Mouse (Mus musculus): Measurements from ENCODE around the gene Tmem41b.
"Not testable (repeated sequence)": the region's sequence is repeated elsewhere in the genome, so short reads cannot be mapped to it uniquely, and the experiment has no call there.

Tmem41b gene

DNA sequence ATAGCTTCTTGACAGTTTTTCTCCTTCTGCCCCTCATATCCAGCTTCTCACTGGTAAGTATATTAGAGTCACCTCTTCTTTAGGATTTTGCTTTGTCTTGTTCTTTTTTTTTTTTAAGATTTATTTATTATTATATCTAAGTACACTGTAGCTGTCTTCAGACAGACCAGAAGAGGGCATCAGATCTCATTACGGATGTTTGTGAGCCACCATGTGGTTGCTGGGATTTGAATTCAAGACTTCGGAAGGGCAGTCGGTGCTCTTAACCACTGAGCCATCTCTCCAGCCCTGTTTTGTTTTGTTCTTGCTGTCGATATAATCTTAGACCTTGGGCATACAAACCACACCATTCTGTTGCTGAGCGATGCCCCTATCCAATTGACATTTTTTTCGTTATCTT is at the start of gene Tmem41b:
Gene Tmem41b (minus strand): TSS at position 155 of the 400 bp plus-strand sequence.
- DNase-seq: not testable (repeated sequence)

GRCm38 (mm10) chr7:110030342-110030741 is 43.6 kb upstream of the Tmem41b start:
- DNase-seq: no peak

DNA sequence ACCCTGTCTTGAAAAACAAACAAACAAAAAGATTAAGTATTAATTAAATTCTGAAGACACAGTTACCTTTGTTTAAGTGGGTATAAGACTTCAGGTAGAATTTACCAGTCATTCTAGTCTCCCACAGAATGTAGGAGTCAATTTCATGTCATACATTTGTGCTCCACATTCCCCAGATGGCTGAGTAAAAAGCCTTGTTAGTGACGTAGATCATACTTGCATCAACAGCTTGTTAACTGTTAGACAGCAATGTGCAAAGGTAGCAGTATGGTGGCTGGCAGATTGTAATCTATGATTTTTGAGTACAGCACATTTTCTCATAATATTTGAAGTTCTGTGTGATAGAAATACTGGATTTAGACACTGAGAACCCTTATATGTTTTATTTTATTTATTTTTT is 42.1 kb upstream of the Tmem41b start:
- DNase-seq: no peak

- no peak for DNase-seq
Observed at GRCm38 (mm10) chr7:110026594-110026993, 39.9 kb upstream of the Tmem41b start.

DNA sequence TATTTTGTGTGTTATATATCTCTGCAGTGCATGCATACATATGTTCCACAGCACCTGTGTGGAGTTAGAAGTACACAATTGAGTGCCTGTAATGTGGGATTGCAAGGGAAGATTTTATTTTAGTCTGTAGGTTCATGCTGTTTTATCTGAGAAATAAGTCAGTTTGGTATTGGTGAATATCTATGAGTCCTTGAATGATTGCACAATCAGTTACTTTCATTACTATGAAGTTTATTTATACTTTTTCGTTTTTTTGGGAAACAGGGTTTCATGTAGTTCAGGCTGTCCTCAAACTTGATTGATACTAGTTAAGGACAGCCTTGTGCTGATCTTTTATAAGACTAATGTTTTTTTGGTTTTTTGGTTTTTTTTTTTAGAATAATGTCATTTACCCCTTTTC is 36.8 kb upstream of the Tmem41b start:
- DNase-seq: no peak

DNA sequence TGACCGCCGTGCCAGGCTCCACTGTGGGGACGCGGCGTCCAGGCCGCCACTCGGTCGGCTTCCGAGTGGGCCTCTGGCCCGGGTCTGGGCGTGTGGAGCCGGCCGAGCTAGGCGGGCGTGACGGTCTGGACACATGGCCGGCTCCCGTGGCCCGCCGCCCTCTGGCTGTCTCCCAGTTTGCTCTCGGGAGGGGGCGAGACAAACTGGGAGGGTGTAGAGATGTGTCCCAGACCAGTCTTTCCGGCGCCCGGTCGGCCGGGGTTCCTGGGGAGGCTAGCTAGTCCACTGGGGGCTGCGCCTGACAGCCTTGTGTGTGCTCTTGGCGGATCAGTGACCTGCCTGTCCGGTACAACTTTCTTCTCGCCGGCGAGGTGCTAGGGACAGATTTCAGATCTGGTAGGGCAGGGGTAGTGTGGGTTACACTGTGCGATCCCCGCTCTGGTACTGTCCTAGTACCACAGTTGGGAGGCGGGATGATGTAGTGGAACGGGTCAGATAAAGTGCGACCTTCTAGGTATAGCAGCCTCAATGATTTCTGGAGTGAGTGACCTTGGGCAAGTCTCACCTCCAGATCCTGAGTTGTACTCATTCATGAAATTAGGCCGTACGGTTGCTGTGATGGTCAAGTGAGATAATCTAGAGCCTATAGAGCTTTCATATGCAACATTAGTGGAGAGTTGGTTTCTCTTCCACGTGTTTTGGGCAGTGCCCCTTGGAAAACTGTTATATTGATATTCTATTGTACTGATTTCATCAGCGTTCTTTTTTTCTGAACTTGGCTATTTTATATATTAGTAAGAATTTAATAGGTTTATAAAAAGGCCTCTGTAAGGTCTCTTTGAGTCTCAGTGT is 32.1 kb upstream of the Tmem41b start:
- DNase-seq: peak in 1 of 2 experiments; percentile 75

DNA sequence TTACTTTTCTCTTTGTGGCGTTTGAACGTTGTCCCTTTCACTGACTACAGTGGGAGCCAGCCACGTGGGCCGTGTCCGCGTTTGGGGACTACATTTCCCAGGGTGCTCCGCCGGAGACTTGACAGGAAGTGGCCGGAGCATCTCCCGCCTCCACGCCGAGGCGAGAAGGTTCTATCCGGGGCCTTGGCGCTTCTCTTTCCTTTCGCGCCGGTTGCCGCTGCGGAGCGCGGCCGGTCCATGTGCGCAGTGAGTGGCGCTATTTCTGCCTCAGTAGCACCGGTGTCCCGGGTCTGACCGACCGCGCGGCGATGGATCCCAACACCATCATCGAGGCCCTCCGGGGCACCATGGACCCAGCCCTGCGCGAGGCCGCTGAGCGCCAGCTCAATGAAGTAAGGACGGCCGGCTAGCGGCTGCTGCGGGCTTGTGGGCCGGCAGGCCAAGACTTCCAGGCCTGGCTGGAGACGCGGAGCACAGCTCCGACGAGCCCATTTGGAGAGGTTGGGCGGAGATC is 31.4 kb upstream of the Tmem41b start, which contains the start of gene Ipo7:
Gene Ipo7 (plus strand): TSS at position 158 of the 514 bp plus-strand sequence.
- DNase-seq: peak; percentile 92 to 94

DNA sequence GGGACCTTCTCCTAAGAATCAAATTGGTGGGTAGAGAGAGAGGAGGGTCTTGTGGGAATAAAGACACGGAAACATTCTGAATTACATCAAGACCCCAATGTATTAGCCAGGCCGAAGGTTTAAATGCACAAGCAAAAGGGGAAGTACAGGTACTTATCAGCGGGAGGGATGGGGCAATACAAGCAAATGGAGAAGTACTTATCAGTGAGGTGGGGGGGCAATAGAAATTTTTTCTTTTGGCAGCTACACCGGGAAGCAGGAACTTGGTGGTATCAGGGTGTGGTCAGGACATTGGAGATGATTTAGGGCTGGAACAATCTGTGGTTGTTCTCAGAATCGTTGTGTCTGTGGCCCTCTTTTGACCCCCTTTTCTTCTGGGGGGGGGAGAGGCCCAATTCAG is 27.5 kb upstream of the Tmem41b start:
- no peak for DNase-seq

DNA sequence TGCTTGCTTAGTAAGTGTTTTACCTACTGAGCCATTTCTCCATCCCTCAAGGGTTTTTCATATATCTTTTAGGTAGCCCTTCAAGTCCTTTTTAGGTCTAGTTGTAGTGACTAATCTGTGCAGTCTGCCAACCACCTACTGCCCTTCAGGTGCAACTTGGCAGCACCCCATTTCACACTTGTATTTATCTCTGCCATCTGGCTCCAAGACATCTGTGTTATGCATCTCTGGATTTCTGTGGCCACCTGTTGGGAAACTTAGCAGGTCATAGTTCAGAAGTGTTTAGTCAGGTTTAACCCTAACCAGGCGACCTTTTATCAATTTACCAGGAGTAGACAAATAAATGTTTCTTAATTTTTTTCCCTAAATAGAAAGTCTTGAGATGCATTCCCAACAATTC is 24.7 kb upstream of the Tmem41b start:
- DNase-seq: no peak

DNA sequence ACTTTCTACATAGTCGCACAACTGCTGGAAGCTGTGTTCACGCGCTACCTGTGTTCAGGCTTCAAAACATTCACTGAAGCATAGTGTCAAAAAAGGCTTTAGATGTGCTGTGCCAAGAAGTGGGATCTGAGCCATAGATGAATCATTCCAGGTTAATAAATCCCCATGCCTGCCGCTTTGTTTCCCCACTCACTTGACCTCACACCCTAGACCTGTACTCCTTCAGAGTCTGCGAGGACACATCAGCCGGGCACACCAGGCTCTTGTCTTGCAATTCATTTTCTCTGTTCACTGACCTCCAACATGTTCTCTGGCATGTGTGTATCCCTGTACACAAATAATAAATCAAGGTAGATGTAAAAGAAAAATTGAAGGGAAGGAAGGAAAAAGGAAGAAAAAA is 22.4 kb upstream of the Tmem41b start:
- DNase-seq: no peak

DNA sequence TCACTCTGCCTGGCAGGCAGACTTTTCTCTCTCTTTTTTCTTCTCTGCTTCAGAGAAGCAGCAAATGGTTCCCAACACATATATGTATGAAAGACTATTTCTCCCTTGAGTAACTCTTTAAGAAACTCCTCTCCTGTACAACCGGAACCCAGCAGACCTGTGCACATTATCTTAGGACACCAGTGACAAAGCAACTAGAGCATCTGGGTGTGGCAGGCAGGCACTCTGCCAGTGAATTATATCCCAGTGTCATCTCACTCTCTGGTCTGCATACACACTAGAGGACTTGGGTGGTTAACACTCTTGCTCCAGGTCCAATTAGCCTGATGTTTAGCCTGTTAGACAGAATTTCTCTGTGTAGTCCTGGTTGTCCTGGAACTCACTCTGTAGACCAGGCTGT is 21.8 kb upstream of the Tmem41b start:
- DNase-seq: no peak

- DNase-seq: no peak
Observed at GRCm38 (mm10) chr7:110006471-110007195, 19.9 kb upstream of the Tmem41b start.

GRCm38 (mm10) chr7:110005976-110006375 is 19.2 kb upstream of the Tmem41b start:
- no peak for DNase-seq

DNA sequence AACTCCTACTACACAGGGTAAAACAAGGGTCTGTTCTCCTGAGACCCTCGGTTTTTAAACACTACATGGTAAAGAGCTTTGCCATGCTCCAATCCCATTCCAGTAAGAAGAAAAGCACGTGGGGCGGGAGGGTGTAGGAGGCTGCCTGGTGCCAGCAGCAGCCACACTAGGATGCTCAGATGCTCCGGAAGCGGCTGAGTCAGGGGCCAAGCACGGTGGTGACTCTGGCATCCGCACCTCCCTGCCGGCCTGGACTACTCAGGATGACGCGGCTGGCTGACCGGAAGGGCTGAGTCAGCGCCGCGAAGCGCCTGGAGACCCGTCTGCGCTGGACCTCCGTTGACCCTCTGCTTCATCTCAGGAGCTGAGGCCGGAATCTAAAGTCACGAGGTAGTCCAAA is 16.2 kb upstream of the Tmem41b start:
- peak; percentile 74 to 80 for DNase-seq

DNA sequence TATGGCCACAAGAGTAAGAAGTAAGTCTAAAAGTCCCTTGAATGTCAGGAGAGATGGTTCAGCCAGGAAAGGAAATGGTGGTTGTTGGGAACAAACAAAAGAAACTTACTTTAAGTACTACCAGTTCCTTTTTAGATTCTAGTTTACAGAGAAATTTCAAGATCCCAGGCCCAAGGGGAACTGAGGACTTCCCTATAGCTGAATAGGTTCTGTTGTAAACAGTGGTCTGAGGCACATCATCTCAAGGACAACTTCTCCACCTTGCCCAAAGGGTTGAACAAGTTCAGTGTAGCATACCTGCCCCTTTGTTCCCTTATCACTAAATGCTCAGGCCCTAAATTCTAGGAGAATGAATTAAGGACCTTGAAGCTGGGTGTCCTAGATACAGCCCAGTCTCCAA is 15.4 kb upstream of the Tmem41b start:
- DNase-seq: no peak

DNA sequence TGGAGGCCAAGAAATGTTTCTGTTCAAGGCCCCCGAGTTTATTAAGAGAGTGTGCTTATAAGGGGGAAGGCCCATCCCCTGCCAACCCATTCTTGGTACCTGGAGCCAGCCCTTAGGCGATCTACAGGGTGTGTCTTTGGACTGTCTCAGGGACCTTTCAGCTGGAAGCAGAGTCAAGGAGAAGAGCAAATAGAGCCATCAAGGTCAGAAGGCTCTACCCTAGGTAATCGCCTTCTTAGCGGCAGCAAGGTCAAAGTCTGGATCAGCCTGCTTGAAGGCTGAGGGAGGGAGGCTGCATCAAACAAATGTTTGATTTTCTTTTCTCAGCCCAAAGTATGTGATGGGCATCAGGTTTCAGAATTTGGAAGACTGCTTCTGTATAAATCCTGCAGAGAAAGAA is 11.7 kb upstream of the Tmem41b start:
- DNase-seq: no peak

GRCm38 (mm10) chr7:109993157-109993959 is 6.6 kb upstream of the Tmem41b start:
- DNase-seq: peak; percentile 35 to 38

DNA sequence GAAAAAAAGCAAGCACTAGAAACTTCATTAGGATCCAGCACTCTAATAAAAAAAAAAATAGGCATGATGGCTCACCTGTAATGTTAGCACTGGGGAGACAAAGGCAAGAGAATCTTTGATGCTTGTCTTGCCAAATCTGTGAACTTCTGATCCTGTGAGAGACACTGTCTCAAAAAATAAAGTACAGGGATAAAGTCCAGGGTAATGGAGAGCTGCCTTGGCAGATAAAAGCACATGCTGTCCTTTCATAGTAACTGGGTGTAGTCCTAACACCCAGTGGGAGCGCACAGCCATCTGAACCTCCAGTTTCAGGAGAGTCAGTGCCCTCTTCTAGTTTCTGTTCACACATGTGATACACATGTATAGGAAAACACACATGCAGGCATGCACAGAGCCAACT is 4.6 kb upstream of the Tmem41b start:
- no peak for DNase-seq

DNA sequence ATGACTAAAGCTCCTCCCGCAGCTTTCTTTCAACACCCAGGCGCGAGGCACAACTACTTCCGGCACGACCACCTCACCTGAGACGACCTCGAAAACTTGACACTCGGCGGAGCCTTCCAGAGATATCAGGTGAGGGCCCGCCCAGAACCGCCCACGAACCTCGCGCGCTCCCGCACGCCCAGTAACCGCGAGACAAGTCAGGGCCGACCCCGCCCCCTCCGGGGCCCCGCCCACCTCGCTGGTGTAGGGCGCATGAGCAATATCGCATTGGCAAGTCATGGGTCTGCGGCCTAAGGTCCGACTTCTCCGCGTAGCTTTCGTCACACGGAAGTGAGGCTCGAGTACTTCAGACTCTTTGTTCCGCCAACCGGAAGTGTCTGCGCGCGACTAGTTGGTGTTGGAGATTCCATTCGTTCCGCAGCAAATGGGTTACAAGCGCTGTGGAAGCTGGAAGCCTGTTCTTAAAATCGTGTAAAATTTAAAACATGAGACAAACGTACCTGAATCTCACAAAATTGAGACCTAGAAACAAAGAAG is 528 bp downstream of the Tmem41b start:
- peak; percentile 99 to 100 for DNase-seq

DNA sequence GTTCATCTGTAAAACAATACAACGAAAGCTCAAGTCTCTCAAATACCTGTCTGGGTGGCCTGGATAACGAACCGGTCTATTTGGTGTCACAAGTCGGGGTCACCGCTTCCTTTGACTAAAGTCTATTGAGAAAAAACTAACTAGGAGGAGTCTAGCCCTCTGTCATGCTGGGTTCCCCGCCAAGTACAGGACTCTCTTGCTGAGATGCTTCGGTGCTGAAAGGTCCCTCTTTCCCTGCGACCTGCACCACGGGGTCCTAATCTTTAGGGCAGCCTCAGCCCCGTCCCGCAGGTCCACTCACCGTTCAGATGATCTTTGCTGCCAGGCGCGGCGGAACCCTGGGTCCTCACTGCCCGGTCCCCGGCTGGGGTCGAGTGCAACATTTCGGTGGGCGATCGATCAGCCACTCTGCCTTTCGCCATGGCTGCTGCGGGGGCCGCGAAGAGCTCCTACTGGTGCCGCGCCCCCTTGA is 1.0 kb downstream of the Tmem41b start:
- peak in 1 of 2 experiments; percentile 44 for DNase-seq

- DNase-seq: not testable (repeated sequence)
Observed at GRCm38 (mm10) chr7:109984608-109985007, 2.1 kb downstream of the Tmem41b start.

DNA sequence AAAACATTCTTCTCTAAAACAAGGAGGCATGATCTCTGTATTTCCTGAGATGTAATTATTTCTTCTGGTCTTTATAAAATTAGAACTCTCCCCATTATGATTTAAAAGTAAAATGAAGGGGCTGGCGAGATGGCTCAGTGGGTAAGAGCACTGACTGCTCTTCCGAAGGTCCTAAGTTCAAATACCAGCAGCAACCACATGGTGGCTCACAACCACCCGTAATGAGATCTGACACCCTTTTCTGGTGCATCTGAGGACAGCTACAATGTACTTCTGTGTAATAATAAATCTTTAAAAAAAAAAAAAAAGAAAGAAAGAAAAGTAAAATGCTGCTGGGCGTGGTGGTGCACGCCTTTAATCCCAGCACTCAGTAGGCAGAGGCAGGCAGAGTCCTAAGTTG is 9.6 kb downstream of the Tmem41b start:
- DNase-seq: peak; percentile 54 to 72

Measured in cerebellum, postnatal 25 days (tissue).